Mouse (Mus musculus): ENCODE results near the gene Slc52a3. TPM values are rescaled to one million over a fixed set of nuclear protein-coding genes. Genes with fewer than 3 reads are reported as not detected.

Slc52a3 gene
- polyA plus RNA-seq, 1 experiment, result 0.83 TPM

GRCm38 (mm10) chr2:151972880-151973594 lies 23.3 kb upstream of the Slc52a3 start:
- peak overlapping the region; percentile 22; the same call in 1 of the 2 replicates for H3K27ac ChIP-seq (ENCODE audit: insufficient read depth, low read depth, low read length)
- peaks cover 41% of the 10 kb centered on the region for H3K4me1 ChIP-seq (ENCODE audit: control insufficient read depth, insufficient read depth, low read length)
- TF ChIP-seq CTCF (IDR thresholded peaks at IDR 0.05; ENCODE audit: low read depth, low read length), result no peak
- no peak for TF ChIP-seq POLR2A (IDR thresholded peaks at IDR 0.05; ENCODE audit: borderline replicate concordance, low read depth, low read length)
- peak overlapping the region; percentile 54 for H3K4me3 ChIP-seq (ENCODE audit: insufficient read depth, low read length)

GRCm38 (mm10) chr2:151973595-151974562 lies 22.4 kb upstream of the Slc52a3 start:
- H3K4me1 ChIP-seq (ENCODE audit: control insufficient read depth, insufficient read depth, low read length), result peaks cover 45% of the 10 kb centered on the region
- peak overlapping the region; percentile 22; the same call in 1 of the 2 replicates for H3K27ac ChIP-seq (ENCODE audit: insufficient read depth, low read depth, low read length)
- TF ChIP-seq CTCF (IDR thresholded peaks at IDR 0.05; ENCODE audit: low read depth, low read length) (no peak; the same call in 1 of the 2 replicates), POLR2A (IDR thresholded peaks at IDR 0.05; ENCODE audit: borderline replicate concordance, low read depth, low read length) (no peak)
- H3K4me3 ChIP-seq (ENCODE audit: insufficient read depth, low read length), result peak overlapping the region; percentile 54

GRCm38 (mm10) chr2:151975295-151975694 lies 21.0 kb upstream of the Slc52a3 start:
- no peak for TF ChIP-seq POLR2A (IDR thresholded peaks at IDR 0.05; ENCODE audit: borderline replicate concordance, low read depth, low read length)
- no peak for TF ChIP-seq CTCF (IDR thresholded peaks at IDR 0.05; ENCODE audit: low read depth, low read length)
- H3K4me3 ChIP-seq (ENCODE audit: insufficient read depth, low read length), result no peak overlapping the region
- no peak overlapping the region for H3K27ac ChIP-seq (ENCODE audit: insufficient read depth, low read depth, low read length)
- peaks cover 40% of the 10 kb centered on the region for H3K4me1 ChIP-seq (ENCODE audit: control insufficient read depth, insufficient read depth, low read length)

GRCm38 (mm10) chr2:151976067-151976466 lies 20.2 kb upstream of the Slc52a3 start:
- TF ChIP-seq CTCF (IDR thresholded peaks at IDR 0.05; ENCODE audit: low read depth, low read length) (no peak), POLR2A (IDR thresholded peaks at IDR 0.05; ENCODE audit: borderline replicate concordance, low read depth, low read length) (no peak)
- Histone ChIP-seq H3K4me1 (ENCODE audit: control insufficient read depth, insufficient read depth, low read length) (peaks cover 45% of the 10 kb centered on the region), H3K4me3 (ENCODE audit: insufficient read depth, low read length) (no peak overlapping the region), H3K27ac (ENCODE audit: insufficient read depth, low read depth, low read length) (no peak overlapping the region)

GRCm38 (mm10) chr2:151977689-151978440 lies 18.4 kb upstream of the Slc52a3 start:
- Histone ChIP-seq H3K4me1 (ENCODE audit: control insufficient read depth, insufficient read depth, low read length) (peaks cover 37% of the 10 kb centered on the region), H3K27ac (ENCODE audit: insufficient read depth, low read depth, low read length) (no peak overlapping the region), H3K4me3 (ENCODE audit: insufficient read depth, low read length) (no peak overlapping the region)
- no peak for TF ChIP-seq POLR2A (IDR thresholded peaks at IDR 0.05; ENCODE audit: borderline replicate concordance, low read depth, low read length)
- TF ChIP-seq CTCF (IDR thresholded peaks at IDR 0.05; ENCODE audit: low read depth, low read length), result no peak

GRCm38 (mm10) chr2:151978494-151978893 lies 17.8 kb upstream of the Slc52a3 start:
- H3K4me3 ChIP-seq (ENCODE audit: insufficient read depth, low read length), result no peak overlapping the region
- H3K4me1 ChIP-seq (ENCODE audit: control insufficient read depth, insufficient read depth, low read length), result peaks cover 34% of the 10 kb centered on the region
- TF ChIP-seq CTCF (IDR thresholded peaks at IDR 0.05; ENCODE audit: low read depth, low read length), result no peak
- no peak for TF ChIP-seq POLR2A (IDR thresholded peaks at IDR 0.05; ENCODE audit: borderline replicate concordance, low read depth, low read length)
- no peak overlapping the region for H3K27ac ChIP-seq (ENCODE audit: insufficient read depth, low read depth, low read length)

GRCm38 (mm10) chr2:151979470-151980354 lies 16.6 kb upstream of the Slc52a3 start, which contains the start of gene Fam110a:
Gene Fam110a (minus strand): TSS chr2:151980219.
- H3K27ac ChIP-seq (ENCODE audit: insufficient read depth, low read depth, low read length), result peak within 1 kb of the TSS; percentile 37
- TF ChIP-seq CTCF (IDR thresholded peaks at IDR 0.05; ENCODE audit: low read depth, low read length), result no peak
- TF ChIP-seq POLR2A (IDR thresholded peaks at IDR 0.05; ENCODE audit: borderline replicate concordance, low read depth, low read length), result no peak; the same call in 1 of the 2 replicates
- peak within 1 kb of the TSS; percentile 74 for H3K4me3 ChIP-seq (ENCODE audit: insufficient read depth, low read length)
- peaks cover 25% of the 10 kb centered on the region for H3K4me1 ChIP-seq (ENCODE audit: control insufficient read depth, insufficient read depth, low read length)

- Histone ChIP-seq H3K27ac (ENCODE audit: insufficient read depth, low read depth, low read length) (peak overlapping the region; percentile 37), H3K4me1 (ENCODE audit: control insufficient read depth, insufficient read depth, low read length) (peaks cover 24% of the 10 kb centered on the region), H3K4me3 (ENCODE audit: insufficient read depth, low read length) (peak overlapping the region; percentile 12; the same call in 1 of the 2 replicates)
- TF ChIP-seq CTCF (IDR thresholded peaks at IDR 0.05; ENCODE audit: low read depth, low read length) (no peak), POLR2A (IDR thresholded peaks at IDR 0.05; ENCODE audit: borderline replicate concordance, low read depth, low read length) (no peak)
These were observed 16.0 kb upstream of the Slc52a3 start for GRCm38 (mm10) chr2:151980355-151980693.

Data from bone marrow macrophage, adult 2 months (primary cell).